Mouse (Mus musculus) heart, embryonic 14.5 days (tissue): ENCODE data around the gene Ctf2. TPM values are rescaled to one million over a fixed set of nuclear protein-coding genes. Genes with fewer than 3 reads are reported as not detected.

Experiments used
- ATAC-seq: fragments of 200-750 bp; cut with Nextera tagmentation; 2 replicates; pipeline ENCODE4 v1.8.0; 2017; ENCODE audit warnings: low read depth, moderate TSS enrichment; ENCODE audit not compliant: insufficient number of reproducible peaks, insufficient read depth, low FRiP score
- H3K27ac ChIP-seq, 2 experiments: fragments of 200-500 bp in 1 of 2; fragments of 300-500 bp in 1 of 2; sonication (generic) in 1 of 2; replicated peaks in 1 of 2; 2 replicates each; pipeline ENCODE4 v1.5.1; 2012 to 2014; ENCODE audit warnings: low read depth in 2 of 2, low read length in 2 of 2, control low read depth in 1 of 2, mild to moderate bottlenecking in 1 of 2, mixed read lengths in 1 of 2; ENCODE audit not compliant: control insufficient read depth in 1 of 2, insufficient read depth in 1 of 2
- H3K27me3 ChIP-seq: fragments of 300-500 bp; sonication (generic); 2 replicates; pipeline ENCODE4 v1.6.1; 2014; ENCODE audit warnings: mild to moderate bottlenecking, low read length, control low read depth; ENCODE audit not compliant: control insufficient read depth, insufficient read depth
- H3K36me3 ChIP-seq: fragments of 300-500 bp; sonication (generic); 2 replicates; pipeline ENCODE4 v1.6.1; 2014; ENCODE audit warnings: mild to moderate bottlenecking, control low read depth, low read length, mixed read lengths; ENCODE audit not compliant: control insufficient read depth, insufficient read depth
- H3K4me1 ChIP-seq, 2 experiments: fragments of 200-500 bp in 1 of 2; fragments of 300-500 bp in 1 of 2; sonication (generic) in 1 of 2; 2 replicates each; pipeline ENCODE4 v1.6.1; 2012 to 2014; ENCODE audit warnings: low read length in 2 of 2, control low read depth in 1 of 2, mixed read lengths in 1 of 2; ENCODE audit not compliant: control insufficient read depth in 2 of 2, insufficient read depth in 2 of 2
- H3K4me2 ChIP-seq: fragments of 300-500 bp; sonication (generic); 2 replicates; pipeline ENCODE4 v1.6.1; 2014; ENCODE audit warnings: mild to moderate bottlenecking, low read length
- H3K4me3 ChIP-seq, 2 experiments: fragments of 200-500 bp in 1 of 2; fragments of 300-500 bp in 1 of 2; sonication (generic) in 1 of 2; 2 replicates each; pipeline ENCODE4 v1.5.1; 2012 to 2014; ENCODE audit warnings: low read length in 2 of 2, mild to moderate bottlenecking in 2 of 2, control low read depth in 1 of 2, low read depth in 1 of 2, moderate library complexity in 1 of 2; ENCODE audit not compliant: control insufficient read depth in 1 of 2, insufficient read depth in 1 of 2
- H3K9ac ChIP-seq: fragments of 300-500 bp; sonication (generic); 2 replicates; pipeline ENCODE4 v1.6.1; 2014; ENCODE audit warnings: mild to moderate bottlenecking, low read length
- H3K9me3 ChIP-seq: fragments of 300-500 bp; sonication (generic); 2 replicates; pipeline ENCODE4 v1.6.1; 2016; ENCODE audit warnings: low read length, control low read depth; ENCODE audit not compliant: control insufficient read depth
- WGBS: fragments of 180-500 bp; shearing (Covaris S2); extraction: QIAGEN DNeasy Blood & Tissue Kit; methylation state at CpG from one replicate; pipeline ENCODE4 v1.1.7; 2014; 5-methylcytosine and 5-hydroxymethylcytosine counted together
- polyA plus RNA-seq: library from polyadenylated mRNA; unstranded; fragments of >200 nt; fragmentation: Nextera tagmentation; extraction: Ambion mirVana; gene quantifications from 2 replicates; pipeline ENCODE4 v1.2.1, GENCODE M21; 2014

The Ctf2 gene
- polyA plus RNA-seq, 1 experiment from 2014 or later = not detected

DNA sequence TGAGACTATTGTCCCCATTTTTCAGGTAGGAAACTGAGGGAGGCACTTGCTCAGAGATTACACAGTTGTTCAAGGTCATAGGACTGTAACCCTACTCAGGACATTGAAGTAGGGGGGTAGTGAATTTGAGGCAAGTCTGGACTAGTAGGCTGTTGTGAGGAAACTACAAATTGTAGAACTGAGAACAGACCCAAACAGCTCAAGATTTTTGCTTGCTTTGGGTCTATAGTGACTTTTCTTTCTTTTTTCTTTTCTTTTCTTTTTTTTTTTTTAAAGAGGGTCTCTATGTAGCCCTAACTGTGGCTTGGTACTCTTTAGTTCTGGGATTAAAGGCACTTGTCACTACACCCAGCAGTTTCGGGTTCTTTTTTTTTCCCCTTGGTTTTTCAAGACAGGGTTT, 40.6 kb upstream of the Ctf2 start:
- Histone ChIP-seq H3K27ac (no peak overlapping the region), H3K9me3 (no peaks in the 10 kb centered on the region), H3K4me2 (no peak overlapping the region), H3K36me3 (peaks cover 7% of the 10 kb centered on the region), H3K4me3 (no peak overlapping the region), H3K4me1 (peaks cover 10 to 14% of the 10 kb centered on the region in 2 experiments), H3K9ac (no peak overlapping the region), H3K27me3 (no peaks in the 10 kb centered on the region)
- WGBS = 84% methylated on average over 1 of the region's 1 CpGs
- no peak for ATAC-seq

- ATAC-seq = no peak
- Histone ChIP-seq H3K9me3 (no peaks in the 10 kb centered on the region), H3K4me1 (peaks cover 10 to 14% of the 10 kb centered on the region in 2 experiments), H3K4me2 (no peak overlapping the region), H3K36me3 (peaks cover 12% of the 10 kb centered on the region), H3K27me3 (no peaks in the 10 kb centered on the region), H3K9ac (no peak overlapping the region), H3K27ac (no peak overlapping the region), H3K4me3 (no peak overlapping the region)
- 68% methylated on average over 3 of the region's 3 CpGs for WGBS
These were observed 40.1 kb upstream of the Ctf2 start for GRCm38 (mm10) chr7:127772080-127772479.

GRCm38 (mm10) chr7:127771262-127771661, 39.3 kb upstream of the Ctf2 start:
- H3K27me3 ChIP-seq = no peaks in the 10 kb centered on the region
- peaks cover 10 to 14% of the 10 kb centered on the region in 2 experiments for H3K4me1 ChIP-seq
- H3K27ac ChIP-seq = no peak overlapping the region
- peaks cover 20% of the 10 kb centered on the region for H3K36me3 ChIP-seq
- peak overlapping the region; percentile 87; the same call in 1 of the 2 replicates for H3K9ac ChIP-seq
- WGBS = 67% methylated on average over 5 of the region's 5 CpGs
- H3K9me3 ChIP-seq = no peaks in the 10 kb centered on the region
- ATAC-seq = no peak
- no peak overlapping the region; a peak in 1 of 4 replicates for H3K4me3 ChIP-seq
- peak overlapping the region; percentile 93 for H3K4me2 ChIP-seq

DNA sequence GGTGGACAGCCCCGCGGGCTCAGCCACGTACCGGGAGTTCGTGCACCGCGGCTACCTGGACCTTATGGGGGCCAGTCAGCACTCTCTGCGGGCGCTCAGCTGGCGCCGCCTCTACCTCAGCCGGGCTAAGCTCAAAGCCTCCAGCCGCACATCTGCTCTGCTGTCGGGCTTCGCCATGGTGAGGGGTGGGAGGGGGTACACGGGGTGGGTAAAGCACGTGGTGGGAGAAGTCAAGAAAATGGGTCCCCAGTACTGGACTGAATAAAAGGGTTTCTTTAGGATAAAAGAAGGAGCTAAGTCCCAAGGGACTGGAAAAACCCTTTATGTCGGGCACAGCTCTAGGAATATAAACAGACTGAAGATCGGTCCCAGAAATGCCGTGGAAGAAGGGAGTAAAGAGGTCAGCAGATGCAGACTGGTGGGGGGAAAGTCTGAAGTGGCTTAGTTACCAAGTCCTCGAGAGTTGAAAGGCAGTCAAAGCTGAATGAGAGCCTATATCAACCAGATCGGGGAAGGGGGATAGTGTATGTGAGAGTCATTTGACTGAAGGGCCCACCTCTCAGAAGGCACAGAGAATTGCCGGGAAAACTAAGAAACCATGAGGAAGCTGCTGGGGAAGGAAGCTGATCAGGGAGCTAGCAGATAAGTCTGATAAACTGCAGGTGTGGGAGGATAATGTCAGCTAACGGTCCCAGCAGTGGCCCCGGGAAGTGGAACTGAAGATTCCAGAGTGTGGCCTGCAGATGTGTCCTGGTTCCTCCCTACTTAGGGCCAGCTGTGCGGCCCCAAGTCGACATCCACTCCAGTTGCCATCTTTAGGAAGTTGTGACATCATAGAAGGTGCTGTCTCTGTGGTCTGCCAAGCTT, 38.3 kb upstream of the Ctf2 start:
- H3K4me1 ChIP-seq = peaks cover 8 to 12% of the 10 kb centered on the region in 2 experiments
- H3K9me3 ChIP-seq = no peaks in the 10 kb centered on the region
- H3K36me3 ChIP-seq = peaks cover 30% of the 10 kb centered on the region
- no peaks in the 10 kb centered on the region for H3K27me3 ChIP-seq
- 1% methylated on average over 27 of the region's 27 CpGs for WGBS
- peak overlapping the region; percentile 87 for H3K9ac ChIP-seq
- peak overlapping the region; percentile 93 for H3K4me2 ChIP-seq
- 0 out of 2 replicates have a peak, but pooled peaks have one; percentile 4 for ATAC-seq
- H3K4me3 ChIP-seq = peak overlapping the region; percentile 69 to 90
- peak overlapping the region; percentile 84 to 85 for H3K27ac ChIP-seq

DNA sequence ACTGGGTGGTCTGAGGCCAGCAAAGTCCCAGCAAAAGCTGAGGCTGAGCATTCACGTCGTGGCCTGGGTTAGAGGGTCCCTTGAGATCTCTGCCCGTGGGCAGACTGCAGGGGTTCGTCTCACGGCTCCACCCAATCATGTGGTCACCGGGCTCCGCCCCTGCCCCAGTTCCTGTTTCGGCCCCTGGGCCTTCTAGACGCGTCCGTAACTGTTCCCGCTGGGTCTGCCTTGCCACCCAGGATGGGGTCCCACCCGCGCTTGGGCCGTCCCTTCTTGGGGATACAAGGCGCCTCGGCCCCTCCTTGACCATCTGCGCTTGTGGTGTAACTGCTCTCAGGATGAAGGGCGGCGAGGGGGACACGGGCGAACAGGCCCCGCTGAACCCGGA, 37.7 kb upstream of the Ctf2 start, which contains the start of gene Orai3:
TSS of gene Orai3 (plus strand) at position 165 of the 388 bp plus-strand sequence.
- H3K27ac ChIP-seq = peak within 1 kb of the TSS; percentile 84 to 85
- peak within 1 kb of the TSS; percentile 87 for H3K9ac ChIP-seq
- peak within 1 kb of the TSS; percentile 69 to 90 for H3K4me3 ChIP-seq
- peaks cover 8 to 12% of the 10 kb centered on the region in 2 experiments for H3K4me1 ChIP-seq
- 0% methylated on average over 24 of the region's 24 CpGs for WGBS
- H3K9me3 ChIP-seq = no peaks in the 10 kb centered on the region
- peak; percentile 77 for ATAC-seq
- H3K36me3 ChIP-seq = peaks cover 36% of the 10 kb centered on the region
- no peaks in the 10 kb centered on the region for H3K27me3 ChIP-seq
- peak within 1 kb of the TSS; percentile 93 for H3K4me2 ChIP-seq

GRCm38 (mm10) chr7:127768997-127769593, 37.1 kb upstream of the Ctf2 start:
- H3K4me3 ChIP-seq = peak overlapping the region; percentile 69 to 90
- no peaks in the 10 kb centered on the region for H3K9me3 ChIP-seq
- peak overlapping the region; percentile 93 for H3K4me2 ChIP-seq
- H3K9ac ChIP-seq = peak overlapping the region; percentile 87
- WGBS = 1% methylated on average over 16 of the region's 16 CpGs
- H3K36me3 ChIP-seq = peaks cover 42% of the 10 kb centered on the region
- peak; percentile 85 for ATAC-seq
- peaks cover 8 to 12% of the 10 kb centered on the region in 2 experiments for H3K4me1 ChIP-seq
- H3K27me3 ChIP-seq = no peaks in the 10 kb centered on the region
- H3K27ac ChIP-seq = peak overlapping the region; percentile 74 to 84

- Histone ChIP-seq H3K4me3 (no peak overlapping the region), H3K4me2 (peak overlapping the region; percentile 93), H3K4me1 (peaks cover 8 to 12% of the 10 kb centered on the region in 2 experiments), H3K27me3 (no peaks in the 10 kb centered on the region), H3K9ac (no peak overlapping the region), H3K36me3 (peaks cover 48% of the 10 kb centered on the region), H3K27ac (0 out of 4 replicates have a peak overlapping the region, but pooled peaks of 1 of the 2 experiments have one; percentile 4), H3K9me3 (no peaks in the 10 kb centered on the region)
- WGBS = 55% methylated on average over 13 of the region's 13 CpGs
- peak; percentile 0; the same call in 1 of the 2 replicates for ATAC-seq
These were observed 36.5 kb upstream of the Ctf2 start for GRCm38 (mm10) chr7:127768346-127768996.
